ENCODE assay signal across 21 mouse cellular contexts in the genomic region with DNA sequence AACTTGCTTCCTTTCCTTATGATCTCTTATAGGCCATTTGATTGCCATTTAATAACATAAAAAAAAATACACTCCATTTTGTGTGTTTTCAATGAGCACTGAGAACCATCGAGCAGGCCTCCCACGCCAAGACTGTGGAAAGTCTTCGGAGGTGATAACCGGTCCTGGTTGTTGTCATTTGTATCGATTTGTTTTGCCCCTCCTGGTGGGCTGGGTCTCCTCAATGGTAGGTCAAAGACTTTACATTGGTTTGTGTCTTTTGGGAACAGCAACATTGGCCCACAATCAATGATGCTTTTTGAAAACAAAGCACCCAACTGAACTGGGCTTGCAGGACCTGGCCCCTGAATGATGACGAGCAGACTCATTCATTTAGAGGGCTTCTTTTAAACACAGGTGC. TPM values are rescaled to one million over a fixed set of nuclear protein-coding genes. Genes with fewer than 3 reads are reported as not detected.
DNase-seq lines count a peak whose midpoint lies in the region; ATAC-seq and TF ChIP-seq lines count a peak whose summit lies in the region.
"Had no signal": no experiment of that assay in that cellular context is flagged by ENCODE, and none has a peak within 500 bp of the region (broad histone marks: within the 10 kb centered on the region; RNA-seq: fewer than 3 reads in every experiment).

No protein-coding gene starts in this region.

- H3K9me3 ChIP-seq in liver, postnatal 0 days (ENCODE audit: low read length) = no peaks in the 10 kb centered on the region
- H3K9me3 ChIP-seq: embryonic facial prominence, embryonic 10.5 days; forebrain, embryonic 13.5 days; heart, embryonic 10.5 days; hindbrain, embryonic 12.5 days had no signal

- H3K27ac ChIP-seq in liver, postnatal 0 days (ENCODE audit: low read depth) = peak overlapping the region; percentile 76; the same call in 1 of the 2 replicates
- peak overlapping the region; percentile 94 for H3K27ac ChIP-seq in bone marrow macrophage, adult 2 months (ENCODE audit: insufficient read depth, low read depth, low read length)
- 0 out of 2 replicates have a peak overlapping the region, but pooled peaks have one; percentile 55 for H3K27ac ChIP-seq in small intestine, adult 2 months (ENCODE audit: insufficient read depth, low read depth, low read length)
- H3K27ac ChIP-seq: embryonic facial prominence, embryonic 10.5 days; forebrain, embryonic 13.5 days; gastrocnemius, adult 2 months; heart, embryonic 10.5 days; hindbrain, embryonic 12.5 days had no signal

- TF ChIP-seq POLR2A in bone marrow macrophage, adult 2 months (IDR thresholded peaks at IDR 0.05; ENCODE audit: borderline replicate concordance, low read depth, low read length) = no peak
- TF ChIP-seq POLR2A in small intestine, adult 2 months (IDR thresholded peaks at IDR 0.05; ENCODE audit: low read depth, low read length) = no peak

- H3K4me3 ChIP-seq in liver, postnatal 0 days (ENCODE audit: low read depth, low read length) = no peak overlapping the region
- no peak overlapping the region for H3K4me3 ChIP-seq in bone marrow macrophage, adult 2 months (ENCODE audit: insufficient read depth, low read length)
- no peak overlapping the region; the same call in 1 of the 2 replicates for H3K4me3 ChIP-seq in small intestine, adult 2 months (ENCODE audit: low read depth, low read length)
- H3K4me3 ChIP-seq: embryonic facial prominence, embryonic 10.5 days; forebrain, embryonic 13.5 days; gastrocnemius, adult 2 months; heart, embryonic 10.5 days; hindbrain, embryonic 12.5 days had no signal

- H3K27me3 ChIP-seq in liver, postnatal 0 days (ENCODE audit: insufficient read depth, low read length) = no peaks in the 10 kb centered on the region
- H3K27me3 ChIP-seq in small intestine, adult 2 months (ENCODE audit: control insufficient read depth, insufficient read depth, low read length) = no peaks in the 10 kb centered on the region
- H3K27me3 ChIP-seq: forebrain, embryonic 13.5 days had no signal

- H3K4me2 ChIP-seq in liver, postnatal 0 days (ENCODE audit: low read depth, low read length) = 0 out of 2 replicates have a peak overlapping the region, but pooled peaks have one; percentile 11
- H3K4me2 ChIP-seq: forebrain, embryonic 13.5 days; hindbrain, embryonic 12.5 days had no signal

- H3K36me3 ChIP-seq in liver, postnatal 0 days (replicated peaks; ENCODE audit: insufficient read depth, low read length) = no peaks in the 10 kb centered on the region
- H3K36me3 ChIP-seq in small intestine, adult 2 months (ENCODE audit: control insufficient read depth, insufficient read depth, low read length) = no peaks in the 10 kb centered on the region
- H3K36me3 ChIP-seq: embryonic facial prominence, embryonic 10.5 days; heart, embryonic 10.5 days; hindbrain, embryonic 12.5 days had no signal

- TF ChIP-seq CTCF in liver, postnatal 0 days (IDR thresholded peaks at IDR 0.05; ENCODE audit: low read depth) = no peak
- TF ChIP-seq CTCF in bone marrow macrophage, adult 2 months (IDR thresholded peaks at IDR 0.05; ENCODE audit: low read depth, low read length) = no peak
- no peak for TF ChIP-seq CTCF in small intestine, adult 2 months (IDR thresholded peaks at IDR 0.05; ENCODE audit: extremely low read depth, insufficient read length, insufficient replicate concordance, low read depth, low read length)

- no peak for ATAC-seq in liver, postnatal 0 days
- ATAC-seq: forebrain, embryonic 13.5 days; forebrain, postnatal 0 days; hindbrain, embryonic 16.5 days had no signal

- no peak for DNase-seq in liver, postnatal 0 days
- DNase-seq in liver = no peak
- peak; percentile 8 for DNase-seq in thymus, postnatal 4 days
- DNase-seq in thymus, postnatal 14 days = no peak
- no peak for DNase-seq in cerebellum, postnatal 4 days (ENCODE audit: low spot score in 2 of 2)
- DNase-seq in right cerebral cortex, postnatal 25 days = no peak
- DNase-seq: adrenal gland, postnatal 25 days; cerebellum, adult 11-12 months; cerebellum, adult 9-10 months; cerebellum, postnatal 36 days; forebrain, postnatal 0 days; gastrocnemius, adult 2 months; gastrocnemius, postnatal 25 days; heart, postnatal 4 days had no signal

- 72% methylated on average over 6 of the region's 6 CpGs for WGBS in liver, postnatal 0 days (ENCODE audit: insufficient replicate concordance)
- 88% methylated on average over 6 of the region's 6 CpGs for WGBS in small intestine, adult 2 months

- no peak overlapping the region for H3K9ac ChIP-seq in liver, postnatal 0 days (replicated peaks)
- H3K9ac ChIP-seq: forebrain, embryonic 13.5 days; forebrain, postnatal 0 days; hindbrain, embryonic 12.5 days had no signal

- no peaks in the 10 kb centered on the region for H3K4me1 ChIP-seq in liver, postnatal 0 days (ENCODE audit: insufficient read depth)
- H3K4me1 ChIP-seq in bone marrow macrophage, adult 2 months (ENCODE audit: control insufficient read depth, insufficient read depth, low read length) = peaks cover 47% of the 10 kb centered on the region
- H3K4me1 ChIP-seq in small intestine, adult 2 months (ENCODE audit: control insufficient read depth, insufficient read depth, insufficient read length, low read length) = peaks cover 5% of the 10 kb centered on the region; the same call in 1 of the 2 replicates
- H3K4me1 ChIP-seq: embryonic facial prominence, embryonic 10.5 days; heart, embryonic 10.5 days; hindbrain, embryonic 12.5 days had no signal

- no peak for TF ChIP-seq EP300 in liver, postnatal 0 days (IDR thresholded peaks at IDR 0.05; ENCODE audit: low read depth)

RNA-seq across cellular contexts. Expression of a gene that starts 18.6 kb away (rescaled TPM):
- polyA plus RNA-seq in liver, postnatal 0 days (2015; fragmentation: Nextera tagmentation; extraction: Ambion mirVana) = 1,722 and 1,837 TPM in 2 replicates
- 12,467 and 14,564 TPM in 2 replicates for polyA plus RNA-seq in bone marrow macrophage, adult 2 months (2012; ENCODE audit: insufficient read depth, insufficient read length, missing spikeins)
- 44.6 and 57.7 TPM in 2 replicates for polyA plus RNA-seq in small intestine, adult 2 months (2012; rRNA removed)

RNA-seq across cellular contexts. Expression of a gene that starts 36.4 kb away (rescaled TPM):
- polyA plus RNA-seq in liver, postnatal 0 days (2015; fragmentation: Nextera tagmentation; extraction: Ambion mirVana) = 0.96 and 1.2 TPM in 2 replicates
- 156 and 229 TPM in 2 replicates for polyA plus RNA-seq in bone marrow macrophage, adult 2 months (2012; ENCODE audit: insufficient read depth, insufficient read length, missing spikeins)
- polyA plus RNA-seq in small intestine, adult 2 months (2012; rRNA removed) = 0.05 TPM in 1 of 2 replicates, not detected in the other
- polyA plus RNA-seq: forebrain, postnatal 0 days had no signal

Comparison
In these comparisons a context has a peak if more than half of its experiments do, and no peak if none do; other contexts are left out.
1. RNA of a gene that starts 18.6 kb away (polyA plus RNA-seq): 12,467 to 14,564 TPM in bone marrow macrophage, adult 2 months and 1,722 to 1,837 TPM in liver, postnatal 0 days; 44.6 to 57.7 TPM in small intestine, adult 2 months; every median in the first group is over 10 times any median in the second.
2. RNA of a gene that starts 36.4 kb away (polyA plus RNA-seq): 156 to 229 TPM in bone marrow macrophage, adult 2 months; 0.96 to 1.2 TPM in liver, postnatal 0 days and 0.05 TPM in small intestine, adult 2 months; every median in the first group is over 10 times any median in the second.
3. Peak in every context shown above with its lines, with median percentiles within 50 percentile points of each other: H3K27ac ChIP-seq.